Mouse (Mus musculus): ENCODE measurements around the gene St6galnac6.

St6galnac6 gene

DNA sequence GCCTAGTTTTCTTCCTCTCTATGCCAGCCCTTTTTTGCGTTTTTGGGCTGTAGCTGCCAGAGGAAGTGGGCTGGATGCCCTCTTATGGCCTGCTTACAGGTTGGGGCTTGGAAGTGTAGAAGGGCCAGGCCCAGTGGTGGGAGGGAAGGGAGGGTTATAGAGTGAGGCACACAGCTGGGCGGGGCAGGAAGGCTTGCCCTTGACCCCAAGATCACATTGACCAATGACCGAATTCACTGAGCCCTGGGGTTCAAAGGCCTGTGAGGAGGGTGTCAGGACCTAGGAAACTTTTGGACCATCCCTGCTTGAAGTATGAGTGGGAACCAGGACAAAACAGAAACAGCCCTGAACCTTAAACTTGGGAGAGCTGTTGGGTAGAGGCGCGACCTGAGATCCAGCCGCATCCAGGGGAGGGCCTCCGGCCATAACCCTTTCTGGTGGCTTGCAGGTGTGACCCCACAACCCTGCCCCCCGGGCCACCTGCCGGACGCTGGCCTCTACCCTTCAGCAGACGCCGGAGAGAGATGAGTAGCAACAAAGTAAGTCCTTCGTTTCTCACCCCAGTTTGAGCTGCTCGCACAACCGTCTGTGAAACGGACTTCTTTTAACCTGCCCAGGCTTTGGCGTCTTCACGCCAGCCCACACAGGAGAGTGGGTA, 9.4 kb downstream of the St6galnac6 start:
- ATAC-seq (ENCODE audit: insufficient number of reproducible peaks, low FRiP score, low TSS enrichment) = no peak

DNA sequence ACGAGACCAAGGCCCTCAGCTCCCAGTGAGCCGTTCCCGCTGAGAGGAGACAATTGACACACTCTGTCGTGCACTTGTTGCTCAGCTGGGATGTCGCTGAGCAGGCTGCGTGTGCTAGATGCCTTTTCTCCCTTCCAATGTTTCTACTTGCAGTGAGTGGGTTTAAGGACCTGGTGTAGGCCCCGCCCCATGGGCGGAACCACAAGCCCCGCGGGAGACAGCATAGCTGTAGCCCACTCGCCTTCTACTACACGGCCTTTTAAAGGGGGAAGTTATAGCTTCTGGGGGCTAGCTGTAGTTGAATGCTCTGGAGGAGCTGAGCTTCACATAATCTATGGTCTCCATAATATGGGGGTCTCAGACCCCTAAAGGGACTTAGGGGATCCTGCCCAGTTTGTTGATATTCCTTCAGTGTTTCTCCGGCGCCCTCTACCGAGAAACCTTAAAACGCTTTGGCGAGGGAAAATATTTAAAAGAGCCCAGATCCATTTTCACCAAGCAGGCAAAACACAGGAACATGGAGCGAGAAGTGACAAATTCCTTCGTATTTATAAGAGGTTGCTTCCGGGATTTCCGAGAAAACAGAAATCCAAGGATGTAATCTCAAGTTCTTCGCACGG, 11.2 kb downstream of the St6galnac6 start:
- ATAC-seq (ENCODE audit: insufficient number of reproducible peaks, low FRiP score, low TSS enrichment) = no peak

DNA sequence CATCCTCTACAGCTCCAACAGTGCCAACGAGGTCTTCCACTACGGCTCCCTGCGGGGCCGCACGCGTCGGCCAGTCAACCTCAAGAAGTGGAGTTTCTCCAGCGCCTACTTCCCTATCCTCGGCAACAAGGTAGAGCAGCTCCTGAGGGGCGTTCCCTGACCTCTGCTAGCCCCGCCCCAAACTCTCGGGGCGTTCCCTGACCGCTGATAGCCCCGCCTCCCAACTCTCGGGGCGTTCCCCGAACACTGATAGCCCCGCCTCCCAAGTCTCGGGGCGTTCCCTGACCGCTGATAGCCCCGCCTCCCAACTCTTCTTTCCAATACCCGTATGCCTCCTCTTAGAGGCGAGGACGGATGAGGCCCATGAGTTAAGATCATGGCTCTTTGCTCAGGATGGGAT, 12.8 kb downstream of the St6galnac6 start:
- no peak for ATAC-seq (ENCODE audit: insufficient number of reproducible peaks, low FRiP score, low TSS enrichment)

DNA sequence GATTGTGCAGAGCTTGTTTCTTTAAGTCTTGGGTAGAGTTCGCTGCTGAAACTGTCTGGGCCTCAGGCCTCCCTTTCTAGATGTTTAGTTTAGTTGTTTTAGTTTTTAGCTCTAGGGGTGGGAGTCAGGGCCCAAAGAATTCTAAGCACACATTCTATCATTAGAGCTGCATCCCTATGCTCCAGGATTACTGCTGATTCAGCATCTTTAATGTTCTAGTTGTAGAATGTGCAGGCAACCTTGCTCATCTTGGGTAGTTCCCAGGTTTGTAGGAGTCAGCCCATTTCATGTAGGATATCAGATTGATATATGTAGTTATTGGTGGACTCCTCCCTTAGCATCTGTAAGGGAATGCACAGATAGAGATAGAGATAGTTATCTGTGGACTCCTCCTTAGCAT, 17.6 kb downstream of the St6galnac6 start:
- no peak for ATAC-seq (ENCODE audit: insufficient number of reproducible peaks, low FRiP score, low TSS enrichment)

DNA sequence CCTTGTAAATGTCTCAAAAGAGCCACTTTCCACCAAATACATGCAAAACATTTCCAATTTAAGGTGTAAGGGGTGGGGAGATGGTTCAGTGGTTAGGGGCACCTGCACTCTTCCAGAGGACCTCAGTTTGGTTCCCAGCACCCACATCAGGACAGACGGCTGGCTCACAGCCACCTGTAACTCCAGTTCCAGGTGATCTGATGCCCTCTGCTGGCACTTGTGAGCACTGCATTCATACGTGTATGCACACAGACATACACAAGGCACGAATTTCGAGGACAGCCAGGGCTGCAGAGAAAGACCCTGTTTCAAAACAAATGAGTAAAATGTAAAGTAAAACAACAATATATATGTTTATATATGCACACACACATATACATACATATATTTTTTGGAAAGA, 18.1 kb downstream of the St6galnac6 start:
- ATAC-seq (ENCODE audit: insufficient number of reproducible peaks, low FRiP score, low TSS enrichment) = no peak

DNA sequence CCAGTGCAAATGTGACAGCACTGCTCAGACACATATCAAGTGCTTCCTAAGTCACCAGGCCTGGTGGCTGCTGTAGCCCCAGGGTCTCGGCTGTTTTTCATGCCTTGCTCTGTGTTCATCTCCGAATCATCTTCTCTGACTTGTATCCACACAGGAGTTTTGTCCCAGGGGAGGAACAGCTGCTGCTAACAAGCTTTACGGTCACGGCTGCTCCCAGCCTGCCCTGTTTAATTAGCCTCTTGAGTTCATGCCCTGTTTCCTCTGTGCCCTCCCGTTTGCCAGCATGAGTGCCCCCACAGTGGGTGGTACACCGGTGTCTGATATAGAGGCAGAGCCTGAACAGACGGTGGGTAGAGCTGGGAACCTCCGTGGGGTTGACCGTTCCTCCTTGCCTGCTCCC, 18.5 kb downstream of the St6galnac6 start:
- no peak for ATAC-seq (ENCODE audit: insufficient number of reproducible peaks, low FRiP score, low TSS enrichment)

DNA sequence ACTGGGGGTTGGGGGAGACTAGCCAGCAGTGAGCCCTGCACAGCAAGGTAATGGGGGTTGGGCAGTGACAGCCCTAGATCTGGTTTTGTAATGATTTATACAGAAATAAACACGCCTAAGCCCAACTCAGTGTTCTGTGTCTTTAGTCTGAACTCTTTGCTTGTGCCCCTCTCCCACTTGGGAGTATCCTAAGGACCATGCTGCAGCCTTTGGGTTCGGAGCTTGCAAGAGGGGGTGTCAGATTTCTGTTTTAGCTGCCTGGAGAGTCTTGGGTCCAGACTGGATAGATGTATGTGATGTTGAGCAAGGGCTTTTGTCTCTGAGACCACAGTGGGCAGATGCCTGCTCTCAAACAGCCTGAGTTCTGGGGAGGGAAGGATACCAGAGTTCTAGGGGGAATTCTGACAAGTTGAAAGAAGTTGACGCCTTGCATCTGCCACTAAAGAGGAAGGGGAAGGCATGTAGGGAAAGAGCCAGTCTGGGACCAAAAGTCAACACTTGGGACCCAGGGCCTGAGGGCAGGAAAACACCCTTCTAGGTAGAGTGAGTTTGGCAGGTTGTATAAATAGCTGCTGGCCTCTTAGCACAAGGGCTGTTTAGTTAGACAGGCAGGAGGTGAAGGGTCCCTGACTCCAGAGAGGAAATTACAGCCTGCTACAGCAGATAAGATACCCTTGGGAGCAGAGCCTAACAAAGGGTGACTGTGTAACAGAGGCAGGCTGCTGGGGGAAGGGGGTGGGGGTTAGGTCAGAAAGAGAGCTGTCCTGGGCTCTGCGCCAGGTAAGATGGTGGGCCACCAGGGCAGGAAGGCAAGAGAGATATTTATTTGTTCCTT, 21.4 kb downstream of the St6galnac6 start:
- ATAC-seq (ENCODE audit: insufficient number of reproducible peaks, low FRiP score, low TSS enrichment) = no peak

DNA sequence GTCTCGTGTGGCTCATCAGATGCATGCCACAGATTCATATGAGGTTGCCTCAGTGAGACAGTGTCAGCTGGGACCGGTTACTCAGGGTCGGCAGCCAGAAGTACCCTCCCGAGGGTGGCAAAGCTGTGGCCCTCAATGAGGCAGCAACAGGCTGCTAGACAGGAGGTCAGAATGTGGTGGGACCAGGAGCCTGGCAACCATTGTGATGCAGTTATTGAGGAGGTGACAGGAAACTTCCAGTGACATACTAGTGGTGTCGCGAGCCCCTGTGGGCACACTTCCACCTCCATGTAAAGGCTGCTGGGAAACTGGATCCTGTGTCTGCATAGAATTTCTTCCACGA, 22.0 kb downstream of the St6galnac6 start, which contains the start of gene Ak1:
Ak1 (plus strand) TSS at position 242 of the 343 bp plus-strand sequence.
- ATAC-seq (ENCODE audit: insufficient number of reproducible peaks, low FRiP score, low TSS enrichment) = no peak

DNA sequence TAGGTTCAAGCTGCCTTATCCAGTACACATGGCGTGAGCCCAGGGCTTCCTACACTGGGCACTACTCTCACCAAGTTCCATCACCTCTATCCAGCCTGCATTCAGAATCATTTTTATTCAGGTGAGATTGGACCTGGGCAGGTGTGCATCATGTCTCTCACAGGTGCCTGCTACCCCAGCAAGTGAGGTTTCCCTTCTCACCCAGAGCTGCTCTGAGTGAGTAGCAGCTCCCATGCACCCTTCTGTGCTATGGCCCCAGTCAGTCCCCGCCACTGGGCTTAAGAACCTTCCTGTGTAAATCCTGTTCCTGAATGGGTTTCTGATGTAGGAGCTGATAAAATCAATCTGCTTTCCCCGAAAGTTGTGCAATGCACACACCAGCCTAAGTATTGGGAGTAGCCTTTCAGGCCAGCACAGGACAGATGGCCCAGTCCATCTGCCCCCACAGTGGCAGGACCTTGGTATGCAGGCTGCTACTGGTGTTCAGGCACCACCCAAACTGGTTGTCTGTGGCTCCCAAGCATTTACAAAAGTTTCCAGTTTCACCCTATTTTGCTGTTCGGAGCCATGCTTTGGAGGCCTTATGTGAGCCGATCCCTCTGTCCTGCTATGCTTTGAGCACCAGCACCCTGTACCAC, 24.7 kb downstream of the St6galnac6 start:
- ATAC-seq (ENCODE audit: insufficient number of reproducible peaks, low FRiP score, low TSS enrichment) = no peak

DNA sequence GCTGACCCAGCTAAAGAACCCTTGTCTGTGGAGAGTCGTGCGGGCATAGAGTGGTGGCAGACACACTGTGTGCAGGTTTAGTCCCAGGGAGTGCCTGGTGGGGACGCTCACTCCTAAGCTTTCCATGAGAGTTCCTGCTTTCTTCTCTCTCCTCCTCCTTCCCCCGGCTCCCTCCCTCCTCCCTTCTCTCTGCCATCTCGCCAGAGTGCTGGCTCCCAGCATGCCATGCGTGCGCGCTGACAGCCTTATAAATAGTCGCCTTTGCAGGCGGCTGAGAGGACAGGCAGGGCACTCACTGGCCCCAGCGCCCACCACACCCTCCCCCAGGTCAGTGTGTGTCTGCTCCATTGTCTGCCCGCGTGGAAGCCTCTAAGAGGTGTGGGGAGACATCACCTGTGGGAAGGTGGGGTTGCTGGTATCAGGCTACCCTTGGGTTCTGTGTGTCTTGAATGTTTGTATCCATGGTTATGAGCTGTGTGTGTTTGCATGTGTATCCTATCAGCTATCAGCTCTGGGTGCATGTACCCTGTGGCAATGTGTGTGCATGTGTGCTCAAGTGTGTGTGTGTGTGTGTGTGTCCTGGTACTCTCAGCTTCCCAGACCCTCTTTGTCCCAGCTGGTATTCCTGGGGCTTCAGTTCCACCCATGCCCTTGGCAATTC, 25.8 kb downstream of the St6galnac6 start:
- peak; percentile 50; the same call in 1 of the 2 replicates for ATAC-seq (ENCODE audit: insufficient number of reproducible peaks, low FRiP score, low TSS enrichment)

DNA sequence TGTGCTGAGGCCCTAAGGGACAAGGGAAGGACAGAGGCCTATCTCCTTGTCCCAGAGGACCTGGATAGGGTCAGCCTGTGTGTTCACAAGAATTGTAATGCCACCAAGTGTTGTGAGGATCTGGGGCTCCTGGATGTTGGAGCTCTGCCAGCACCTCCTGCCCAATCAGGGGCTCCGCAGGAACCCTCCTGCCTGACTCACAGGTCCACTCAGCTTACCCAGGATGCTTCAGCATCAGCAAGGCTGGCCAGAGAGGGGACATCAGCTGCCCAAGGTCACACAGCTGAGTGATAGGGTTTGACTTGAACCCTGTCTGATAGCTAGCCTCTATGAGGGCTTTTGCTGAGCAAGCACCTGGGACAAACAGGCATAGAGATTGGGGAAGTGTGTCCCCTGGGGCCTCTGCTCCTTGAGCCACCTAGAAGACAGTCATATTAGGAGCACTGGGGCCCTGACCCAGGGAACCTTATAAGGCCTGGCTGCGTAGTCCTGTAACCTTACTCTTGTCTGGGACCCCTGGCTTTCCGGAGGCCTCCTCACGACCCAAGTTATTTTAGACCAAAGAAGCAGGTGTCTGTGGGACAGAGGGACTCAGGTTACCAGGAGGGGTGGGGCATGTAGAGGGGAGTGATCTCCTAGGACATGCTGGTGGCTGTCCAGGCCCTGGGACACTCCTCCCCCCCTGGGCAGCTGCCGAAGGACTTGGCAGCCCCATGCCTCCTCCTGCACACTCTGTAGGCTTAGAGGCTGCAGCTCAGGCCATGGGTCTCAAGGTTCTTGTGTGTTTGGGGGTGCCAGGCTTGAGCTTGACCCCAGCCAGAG, 26.6 kb downstream of the St6galnac6 start:
- ATAC-seq (ENCODE audit: insufficient number of reproducible peaks, low FRiP score, low TSS enrichment) = peak; percentile 51; the same call in 1 of the 2 replicates

DNA sequence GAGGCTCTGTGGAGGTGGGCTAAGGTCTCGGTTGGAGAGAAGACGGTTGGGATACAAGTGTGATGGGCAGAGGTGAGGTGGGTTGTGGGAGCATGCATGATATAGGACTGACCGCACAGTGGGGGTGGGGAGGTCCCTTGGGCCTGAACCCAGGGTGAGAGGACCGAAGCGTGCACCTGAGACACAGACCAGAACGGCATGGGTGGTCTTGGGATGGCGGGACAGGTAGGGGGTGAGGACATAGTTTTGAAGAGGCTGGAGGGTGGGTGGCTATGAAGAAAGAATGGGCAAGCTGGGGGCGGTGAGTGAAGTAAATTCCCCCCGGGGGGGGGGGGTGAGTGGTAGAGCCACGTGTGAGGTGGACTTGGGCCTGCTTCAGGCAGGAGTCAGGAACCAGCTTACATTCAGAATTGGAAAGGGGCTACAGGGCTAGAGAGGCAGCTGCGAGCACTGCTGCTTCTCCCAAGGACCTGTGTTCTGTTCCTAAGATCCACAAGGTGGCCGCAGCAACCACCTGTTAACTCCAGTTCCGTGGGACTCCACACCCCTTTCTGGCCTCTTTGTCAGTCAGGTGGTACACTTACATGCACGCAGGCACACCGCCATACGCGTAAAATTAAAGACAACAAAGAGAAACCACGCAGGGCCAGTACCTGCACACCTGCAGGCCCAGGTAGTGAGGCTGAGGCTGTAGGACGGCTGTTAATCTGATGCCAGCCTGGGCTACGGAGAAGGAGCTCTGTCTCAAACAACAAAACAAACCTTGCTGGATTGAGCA, 27.9 kb downstream of the St6galnac6 start:
- no peak for ATAC-seq (ENCODE audit: insufficient number of reproducible peaks, low FRiP score, low TSS enrichment)

DNA sequence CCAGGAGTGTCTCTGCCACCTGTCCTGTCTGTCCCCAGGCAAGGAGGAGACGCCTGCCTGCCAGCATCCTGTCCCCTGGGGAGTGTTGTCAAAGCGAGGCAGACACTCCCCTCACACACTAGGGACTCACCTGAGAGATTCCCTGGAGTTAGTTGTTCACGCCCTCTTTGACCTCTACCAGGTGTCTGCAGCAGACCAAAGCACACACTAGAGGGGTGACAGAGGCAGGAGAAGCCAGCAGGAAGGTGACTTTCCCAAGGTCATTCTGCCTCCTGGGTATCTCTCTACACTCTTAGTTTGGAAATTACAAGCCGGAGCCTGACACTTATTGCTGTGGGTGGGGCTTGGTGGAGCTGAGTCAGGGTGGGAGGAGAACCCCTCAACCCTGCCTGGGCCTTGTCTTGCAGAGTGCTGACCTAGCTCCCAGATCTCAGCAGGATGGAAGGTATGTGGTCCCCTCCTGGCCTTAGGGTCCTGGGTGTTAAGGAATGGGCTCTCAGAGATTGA, 28.6 kb downstream of the St6galnac6 start:
- no peak for ATAC-seq (ENCODE audit: insufficient number of reproducible peaks, low FRiP score, low TSS enrichment)

DNA sequence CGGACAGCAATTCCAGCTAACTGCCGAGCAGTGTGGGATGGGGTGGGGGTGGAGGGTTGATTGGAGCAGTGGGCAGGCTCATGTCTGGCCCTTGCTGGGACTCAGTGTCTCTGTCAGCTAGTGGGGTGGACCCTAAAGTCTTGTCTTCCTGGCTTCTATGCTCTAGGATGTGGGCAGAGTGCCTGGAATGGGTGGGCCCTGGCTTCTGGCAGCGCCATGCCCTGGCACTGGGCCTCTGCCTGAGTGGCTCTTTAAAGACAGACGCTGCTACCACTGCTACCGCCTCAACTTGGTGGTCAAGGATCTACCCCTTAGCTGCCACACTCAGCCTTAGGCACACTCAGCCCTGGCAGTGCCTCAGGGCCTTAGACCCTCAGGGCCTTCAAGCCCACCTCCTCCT, 29.2 kb downstream of the St6galnac6 start:
- ATAC-seq (ENCODE audit: insufficient number of reproducible peaks, low FRiP score, low TSS enrichment) = no peak

DNA sequence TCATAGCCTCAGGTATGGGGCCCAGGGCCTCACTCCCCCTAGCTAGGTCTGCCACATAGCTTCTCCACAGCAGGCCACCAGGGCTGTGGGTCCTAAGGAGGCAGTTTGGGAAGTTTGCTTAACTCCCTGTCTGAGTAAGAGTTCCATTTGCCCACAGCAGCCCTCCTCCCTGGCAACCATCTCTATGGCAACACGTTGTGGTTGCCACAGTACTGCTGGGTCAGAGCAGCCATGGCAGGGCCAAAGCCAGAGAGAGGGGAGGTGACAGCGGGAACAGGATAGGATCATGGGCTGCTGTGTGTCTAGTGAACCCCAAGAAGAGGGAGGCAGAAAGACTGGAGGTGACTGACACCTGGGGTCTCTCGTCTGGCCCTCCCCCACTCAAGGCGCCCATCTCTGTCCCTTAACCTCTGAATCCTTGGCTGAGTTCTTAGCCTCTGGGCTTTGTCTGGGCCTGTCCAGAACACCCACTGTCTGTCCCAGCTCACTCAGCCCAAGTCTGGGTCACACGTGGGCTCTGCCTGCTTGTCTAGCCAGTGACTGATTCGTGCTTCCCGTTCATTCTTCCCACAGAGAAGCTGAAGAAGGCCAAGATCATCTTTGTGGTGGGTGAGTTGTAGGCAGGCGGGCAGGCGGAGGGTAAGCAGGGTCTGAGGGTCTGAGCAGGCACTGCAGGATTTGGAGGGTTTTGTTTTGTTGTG, 29.9 kb downstream of the St6galnac6 start:
- no peak for ATAC-seq (ENCODE audit: insufficient number of reproducible peaks, low FRiP score, low TSS enrichment)

DNA sequence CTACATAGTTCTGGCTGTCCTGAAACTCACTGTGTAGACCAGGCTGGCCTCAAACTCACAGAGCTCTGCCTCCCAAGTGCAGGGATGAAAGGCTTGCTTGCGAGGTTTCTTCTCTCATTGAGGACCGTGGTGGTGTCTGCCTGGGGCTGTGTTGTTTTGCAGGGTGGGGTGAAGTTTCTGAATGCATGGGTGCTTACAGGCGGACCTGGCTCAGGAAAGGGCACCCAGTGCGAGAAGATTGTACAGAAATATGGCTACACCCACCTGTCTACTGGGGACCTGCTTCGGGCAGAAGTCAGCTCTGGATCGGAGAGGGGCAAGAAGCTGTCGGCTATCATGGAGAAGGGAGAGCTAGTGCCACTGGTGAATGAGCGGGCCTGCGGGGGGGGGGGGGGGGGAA, 30.5 kb downstream of the St6galnac6 start:
- ATAC-seq (ENCODE audit: insufficient number of reproducible peaks, low FRiP score, low TSS enrichment) = no peak

DNA sequence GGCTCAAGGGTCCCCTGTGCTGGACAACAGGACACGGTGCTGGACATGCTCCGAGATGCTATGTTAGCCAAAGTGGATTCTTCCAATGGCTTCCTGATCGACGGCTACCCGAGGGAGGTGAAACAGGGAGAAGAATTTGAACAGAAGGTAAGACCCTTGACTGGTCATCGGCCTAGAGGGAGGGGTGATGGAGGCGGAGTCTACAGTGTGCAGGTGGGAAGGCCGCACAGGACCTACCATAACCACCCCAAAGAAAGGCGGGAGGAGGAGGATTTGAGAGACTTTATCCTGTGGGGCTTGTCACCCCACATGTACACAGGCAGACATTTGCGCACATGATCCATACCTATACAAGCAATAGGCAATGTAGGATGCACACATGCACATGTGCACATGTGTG, 31.5 kb downstream of the St6galnac6 start:
- ATAC-seq (ENCODE audit: insufficient number of reproducible peaks, low FRiP score, low TSS enrichment) = no peak

DNA sequence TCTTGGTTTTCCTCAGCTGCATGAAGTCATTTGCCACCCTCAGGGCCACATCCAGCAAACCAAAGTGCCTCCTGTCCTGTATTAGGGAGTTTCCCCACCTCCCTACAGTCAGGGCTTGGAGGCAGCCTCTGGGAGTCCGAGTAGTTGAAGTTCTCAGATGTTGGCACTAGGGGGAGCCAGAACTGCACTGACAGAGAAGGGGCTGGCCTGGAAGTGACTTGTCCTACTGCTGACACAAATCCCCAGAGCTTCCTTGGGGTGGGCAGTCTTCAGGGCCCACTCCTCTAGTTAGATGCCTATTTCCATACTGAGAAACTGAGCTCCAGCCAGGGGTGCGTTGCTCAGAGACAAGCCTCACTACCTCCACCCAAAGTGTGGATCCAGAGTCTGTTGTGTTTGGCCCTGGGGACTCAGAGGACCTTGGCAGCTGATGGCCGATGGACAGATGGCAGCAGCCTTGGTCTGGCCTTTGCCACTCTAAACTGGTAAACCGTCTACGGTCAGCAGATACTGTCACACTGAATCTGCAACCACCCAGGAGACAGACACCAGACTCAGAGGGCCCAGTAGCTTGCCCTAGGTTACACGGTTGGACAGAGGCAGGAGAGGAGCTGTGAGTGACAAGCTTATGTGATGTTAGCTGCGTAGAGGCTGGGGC, 32.4 kb downstream of the St6galnac6 start:
- ATAC-seq (ENCODE audit: insufficient number of reproducible peaks, low FRiP score, low TSS enrichment) = peak; percentile 39
